Mouse (Mus musculus) gastrocnemius, postnatal 4 days (tissue): ENCODE measurements at regions not wholly inside any gene's neighbourhood (a gene's known extent, or its start where the extent isn't known, plus 50 kb on each side); places are given as distances from the start of the nearest gene placed in this dataset.

ENCODE experiments used
- DNase-seq, 2 experiments: peaks; one replicate each; pipeline ENCODE4 v3.0.0; 2021 to 2022; ENCODE audit warnings: low spot score in 2 of 2, mixed read lengths in 2 of 2

DNA sequence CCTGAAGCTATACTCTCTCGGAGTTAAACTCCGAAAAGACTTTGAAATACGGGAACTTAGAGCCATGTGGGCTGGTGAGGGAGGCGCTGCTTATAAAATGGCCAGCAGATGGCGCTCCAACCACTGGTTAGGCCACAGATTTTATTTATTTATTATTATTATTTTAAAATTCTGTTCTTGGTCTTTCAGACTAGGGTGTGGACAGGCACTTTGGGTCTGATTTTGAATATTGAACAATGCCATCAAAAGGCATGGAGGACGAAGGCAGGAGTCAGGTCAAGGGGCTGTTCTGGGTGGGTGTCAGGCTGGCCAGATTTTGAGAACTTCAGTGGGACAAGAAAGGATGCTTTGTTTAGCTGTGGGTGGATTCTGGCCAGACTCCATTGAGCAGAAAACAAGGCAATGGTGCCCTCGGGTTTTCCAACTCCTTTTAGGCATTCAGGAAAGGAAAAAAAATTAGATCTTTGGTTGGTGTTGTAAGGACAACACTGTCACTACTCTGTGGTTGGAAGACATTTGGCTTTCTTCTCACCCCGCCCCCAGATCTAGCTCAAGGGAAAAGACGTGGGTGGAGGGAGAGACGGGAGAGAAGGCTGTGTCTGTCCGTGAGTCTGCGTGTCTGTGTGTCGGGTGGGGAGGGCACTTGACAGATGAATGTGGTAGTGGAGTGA lies 319.5 kb downstream of the Med13l start:
- DNase-seq: peak; percentile 57 to 78

DNA sequence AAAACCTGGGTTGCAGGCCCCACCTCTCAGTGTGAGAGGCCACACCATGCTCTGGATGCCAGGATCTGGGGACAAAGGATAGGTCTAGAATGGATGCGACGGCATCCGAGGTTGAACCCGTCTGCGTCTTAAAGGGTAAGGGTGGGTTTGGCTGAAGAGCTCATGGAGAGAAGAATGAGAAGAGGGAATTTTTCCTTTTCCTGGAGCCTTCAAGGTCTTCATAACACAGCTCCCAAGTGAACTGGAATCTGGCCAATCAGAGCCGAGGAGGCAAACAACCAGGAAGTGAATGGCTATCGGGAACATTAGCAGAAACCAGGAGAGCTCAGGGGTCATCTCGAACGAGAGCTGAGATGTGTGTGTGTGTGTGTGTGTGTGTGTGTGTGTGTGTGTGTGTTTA lies 320.1 kb downstream of the Med13l start:
- DNase-seq: no peak

GRCm38 (mm10) chr5:118881886-118882285 lies 321.4 kb downstream of the Med13l start:
- DNase-seq: no peak

GRCm38 (mm10) chr5:118888131-118888530 lies 327.7 kb downstream of the Med13l start:
- no peak for DNase-seq

DNA sequence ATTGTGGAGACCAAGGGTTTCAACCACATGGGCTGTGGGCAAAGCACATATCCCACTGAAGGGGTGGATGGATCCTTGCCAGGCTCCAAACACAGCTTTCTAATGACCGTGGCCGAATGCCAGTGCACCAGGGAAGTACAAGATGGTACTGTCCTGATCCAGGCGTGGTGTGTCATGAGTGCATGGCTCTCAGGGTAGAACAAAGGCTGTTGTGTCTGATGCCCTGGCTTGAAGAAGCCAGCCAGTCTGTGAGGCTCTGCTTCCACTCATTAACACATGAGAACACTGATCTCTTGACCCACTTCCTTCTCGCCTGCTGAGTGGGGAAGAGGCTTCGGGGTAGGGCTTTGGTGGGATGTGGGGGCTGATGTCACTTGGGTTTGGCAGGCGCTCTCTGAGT lies 330.7 kb downstream of the Med13l start:
- no peak for DNase-seq

DNA sequence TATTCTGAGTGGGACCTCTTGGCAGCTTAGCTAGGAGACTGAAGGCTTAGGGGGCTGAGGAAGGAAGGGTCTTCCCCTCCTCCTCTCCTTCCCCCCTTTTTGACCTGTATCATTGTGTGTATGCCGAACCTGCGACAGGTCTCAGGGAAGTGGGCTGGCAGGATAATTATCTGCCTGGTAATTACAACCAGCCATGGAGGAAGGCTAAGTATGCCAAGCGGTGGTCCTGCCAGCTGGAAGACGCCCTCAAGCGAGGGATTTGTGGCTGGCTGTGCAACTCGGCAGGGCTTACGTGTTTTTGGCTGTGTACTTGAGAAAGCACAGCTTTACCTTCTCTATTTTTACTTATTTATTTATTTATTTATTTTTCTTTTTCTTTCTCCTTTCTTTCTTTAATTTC lies 347.7 kb downstream of the Med13l start:
- no peak for DNase-seq

- no peak for DNase-seq
Measured at GRCm38 (mm10) chr5:118909756-118910155, 349.3 kb downstream of the Med13l start.

GRCm38 (mm10) chr5:118914191-118914750 lies 353.8 kb downstream of the Med13l start:
- no peak for DNase-seq

DNA sequence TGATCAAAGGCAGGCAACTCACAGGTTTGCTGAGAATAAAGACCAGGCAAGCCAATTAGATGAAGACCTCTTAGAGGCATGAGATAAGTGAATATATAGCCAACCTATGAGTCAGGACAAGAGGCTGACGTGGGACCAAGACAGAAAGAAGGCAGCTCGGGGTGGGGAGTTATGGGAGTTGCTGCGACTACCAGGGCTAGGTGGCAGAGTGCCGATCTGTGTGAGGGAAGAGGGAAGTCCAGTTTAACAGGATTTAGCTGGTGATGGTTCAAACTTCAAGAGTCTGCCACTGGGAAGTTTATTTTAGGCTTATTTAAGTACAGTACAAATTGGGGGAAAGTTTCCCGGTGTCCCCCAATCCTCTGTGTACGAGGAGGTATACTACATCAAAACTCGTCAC lies 362.9 kb downstream of the Med13l start:
- DNase-seq: no peak

GRCm38 (mm10) chr5:118929037-118929436 lies 368.6 kb downstream of the Med13l start:
- no peak for DNase-seq

- DNase-seq: no peak
Measured at GRCm38 (mm10) chr5:118929990-118930501, 369.6 kb downstream of the Med13l start.

DNA sequence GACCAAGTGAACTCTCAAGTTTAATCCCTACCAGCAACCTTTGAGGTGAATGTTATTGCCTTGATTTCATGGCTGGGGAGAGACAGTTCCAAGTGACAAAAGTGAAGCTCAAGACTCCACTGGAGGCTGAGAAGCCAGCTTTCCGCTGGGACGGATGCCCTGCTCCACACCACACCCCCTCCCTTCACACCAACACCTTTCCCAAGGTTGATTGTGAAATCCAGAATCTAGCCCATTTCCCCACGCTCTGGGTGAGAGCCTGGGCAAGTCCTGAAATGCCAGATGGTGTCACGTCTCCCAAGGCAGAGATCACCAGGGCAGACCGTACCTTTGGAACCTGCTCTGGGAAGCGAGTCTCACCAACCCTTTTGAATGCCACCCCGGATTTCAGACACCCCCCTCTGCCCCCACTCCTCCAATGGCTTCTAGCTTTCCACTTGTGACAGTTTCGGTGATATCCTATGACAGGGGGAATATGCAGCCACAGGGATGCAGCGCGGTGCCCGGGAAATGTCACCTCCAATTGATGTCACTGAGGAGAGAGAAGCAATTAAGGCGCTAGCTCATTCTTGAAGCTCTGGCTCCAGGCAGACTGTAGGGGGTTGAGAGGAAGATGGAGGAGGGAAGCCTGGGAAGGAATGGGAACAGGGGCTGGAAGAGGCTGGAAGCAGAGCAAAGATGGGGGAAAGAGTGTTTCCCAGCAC lies 379.0 kb downstream of the Med13l start:
- DNase-seq: no peak

- DNase-seq: no peak
Measured at GRCm38 (mm10) chr5:118944256-118944655, 383.8 kb downstream of the Med13l start.

DNA sequence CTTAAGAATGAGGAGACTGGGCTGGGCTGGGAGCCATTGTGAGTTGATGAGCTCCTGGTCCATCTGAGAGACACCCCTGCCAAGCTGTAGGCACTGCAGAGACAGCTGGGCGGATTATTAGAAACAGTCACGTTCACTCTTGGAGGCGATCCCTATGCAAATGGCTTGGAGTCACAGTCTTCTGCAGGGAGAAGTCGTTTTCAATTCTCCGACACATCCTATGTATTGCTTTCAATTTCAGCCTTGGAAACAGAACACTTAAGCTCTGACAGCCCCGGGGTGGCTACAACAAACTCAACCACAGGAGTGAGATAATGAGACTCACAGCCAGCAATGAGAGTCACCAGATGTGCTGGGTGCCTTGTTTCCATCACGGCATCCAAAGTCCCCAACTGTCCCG lies 385.6 kb downstream of the Med13l start:
- peak in 1 of 2 experiments; percentile 31 for DNase-seq

- DNase-seq: no peak
Measured at GRCm38 (mm10) chr5:118946994-118947393, 386.5 kb downstream of the Med13l start.

DNA sequence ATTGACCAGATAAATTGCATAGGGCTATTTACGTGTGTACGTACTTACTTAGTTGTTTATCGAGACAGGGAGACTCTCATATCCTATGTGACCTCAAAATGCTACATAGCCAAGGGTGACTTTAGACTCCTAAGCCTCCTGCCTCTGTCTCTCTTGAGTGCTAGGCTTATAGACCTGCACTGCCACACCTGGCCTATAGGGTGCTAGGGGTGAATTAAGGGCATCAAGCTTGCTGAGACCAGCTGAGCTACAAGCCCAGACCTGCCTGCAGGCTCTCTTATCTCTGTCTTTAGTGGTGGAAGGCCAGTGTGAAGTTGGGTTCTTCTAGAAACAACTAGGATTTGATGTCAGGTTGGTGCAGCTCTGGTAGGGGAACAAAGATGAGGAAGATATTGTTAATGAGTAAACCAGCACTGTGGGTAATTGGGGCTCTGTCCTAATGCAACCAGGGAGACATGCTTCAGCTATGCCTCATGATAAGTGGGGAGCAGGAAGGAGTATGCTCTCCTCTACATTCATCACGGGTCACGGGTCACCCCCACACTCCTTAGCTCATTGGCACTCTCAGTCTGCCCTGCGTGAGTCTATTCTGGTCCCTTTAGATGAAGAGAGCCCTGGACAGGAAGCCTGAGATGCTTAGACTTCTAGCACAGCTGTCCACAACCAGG lies 387.8 kb downstream of the Med13l start:
- DNase-seq: no peak

DNA sequence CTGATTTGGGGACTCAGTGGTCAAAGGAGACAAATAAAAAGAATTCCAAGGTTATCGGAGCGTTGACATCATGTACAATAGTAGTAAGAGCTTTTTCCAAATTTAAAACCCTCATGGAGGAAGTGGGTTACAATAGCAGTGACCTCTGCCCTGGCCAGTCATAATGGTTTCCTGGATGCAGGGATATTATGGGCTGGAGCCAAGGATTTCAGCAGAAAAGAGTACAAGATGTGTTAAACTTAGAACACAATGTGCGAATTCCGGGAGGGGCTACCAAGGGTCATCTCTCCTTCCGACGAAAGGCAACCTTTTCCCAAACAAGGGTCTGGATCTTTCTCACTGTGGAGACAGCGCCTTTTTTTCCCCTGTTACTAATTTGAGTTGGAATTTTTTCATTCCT lies 390.6 kb downstream of the Med13l start:
- DNase-seq: no peak

GRCm38 (mm10) chr5:118960521-118961001 lies 400.1 kb downstream of the Med13l start:
- no peak for DNase-seq

DNA sequence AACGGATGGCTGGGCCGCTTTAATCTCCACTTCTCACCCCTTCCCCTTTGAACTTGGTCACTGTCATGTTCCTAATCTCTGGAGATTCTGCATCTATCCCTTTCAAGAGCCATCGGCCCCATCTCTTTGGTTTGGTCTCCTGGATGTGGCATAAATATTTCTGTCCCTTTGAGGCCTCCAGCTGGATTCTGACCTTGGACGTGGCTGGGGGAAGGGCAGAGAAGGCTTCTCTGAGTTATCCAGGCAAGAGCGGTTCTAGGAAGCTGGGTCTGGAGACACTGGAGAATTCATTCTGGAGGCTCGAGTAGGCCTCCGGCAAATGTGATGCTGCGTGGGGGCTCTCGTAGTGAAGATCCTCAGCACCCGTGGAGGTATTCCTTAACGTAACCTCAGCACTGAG lies 400.6 kb downstream of the Med13l start:
- DNase-seq: no peak

DNA sequence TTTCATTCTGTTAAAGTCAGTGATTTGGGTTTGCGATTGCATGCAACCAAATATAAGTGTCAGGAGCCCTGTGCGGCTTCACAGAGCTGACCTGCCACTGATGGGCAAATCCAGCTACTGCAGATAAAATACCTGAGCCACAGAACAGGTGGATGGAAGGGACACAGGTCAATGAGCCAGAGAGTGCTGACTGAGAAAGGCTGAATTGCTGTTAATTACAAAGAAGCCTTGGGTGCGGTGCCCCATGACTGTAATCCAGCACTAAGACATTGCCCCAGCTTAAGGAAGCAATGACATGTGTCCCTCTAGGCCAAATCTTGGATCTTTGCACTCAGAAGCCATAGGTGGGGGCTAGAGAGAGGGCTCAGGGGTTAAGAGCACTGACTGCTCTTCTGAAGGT lies 401.7 kb downstream of the Med13l start:
- no peak for DNase-seq

- no peak for DNase-seq
Measured at GRCm38 (mm10) chr5:118963001-118963400, 402.5 kb downstream of the Med13l start.

DNA sequence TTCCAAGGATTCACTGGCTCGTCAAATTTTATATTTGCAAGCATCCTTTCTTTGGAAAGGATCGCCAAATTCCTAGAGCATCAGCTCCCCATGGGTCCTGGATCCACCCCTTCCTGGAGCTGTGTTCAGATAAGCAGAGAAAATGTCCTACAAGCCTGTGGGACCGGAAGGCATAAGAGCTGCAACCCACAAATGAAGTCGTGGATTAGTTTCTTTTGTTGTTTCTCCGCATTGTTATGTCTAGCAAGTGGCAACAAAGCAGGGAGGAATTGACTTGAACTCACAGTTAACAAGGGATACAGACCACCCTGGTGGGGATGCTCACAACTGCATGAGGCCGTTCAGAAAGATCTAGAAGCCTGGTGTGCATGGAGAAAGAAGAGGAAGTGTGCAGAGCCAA lies 406.4 kb downstream of the Med13l start:
- no peak for DNase-seq
